Mouse (Mus musculus): ENCODE data around the gene Nsg1. TPM values are rescaled to one million over a fixed set of nuclear protein-coding genes. Genes with fewer than 3 reads are reported as not detected.

Nsg1 gene
- 280 and 671 TPM in 2 replicates for polyA plus RNA-seq (2014; fragmentation: Nextera tagmentation; extraction: Ambion mirVana)

GRCm38 (mm10) chr5:38159634-38160413 is at the start of gene Nsg1:
Gene Nsg1, minus strand, starts transcription at chr5:38159907.
- 6% methylated on average over 35 of the region's 35 CpGs for WGBS
- peak within 1 kb of the TSS; percentile 94 for H3K4me2 ChIP-seq (ENCODE audit: low read length)
- DNase-seq (no peak), ATAC-seq (ENCODE audit: low FRiP score, low TSS enrichment) (peak; percentile 35)
- no peaks in the 10 kb centered on the region for H3K9me3 ChIP-seq (ENCODE audit: control insufficient read depth, low read length)
- H3K9ac ChIP-seq (replicated peaks; ENCODE audit: low read length), result peak within 1 kb of the TSS; percentile 100
- H3K27me3 ChIP-seq (ENCODE audit: control insufficient read depth, insufficient read depth, low read length), result no peaks in the 10 kb centered on the region
- peaks cover 33% of the 10 kb centered on the region for H3K4me1 ChIP-seq (ENCODE audit: control insufficient read depth, insufficient read depth, low read length)
- H3K27ac ChIP-seq (replicated peaks; ENCODE audit: low read depth, low read length), result peak within 1 kb of the TSS; percentile 97
- H3K36me3 ChIP-seq (ENCODE audit: control insufficient read depth, insufficient read depth, low read length), result peaks cover 26% of the 10 kb centered on the region
- H3K4me3 ChIP-seq (replicated peaks; ENCODE audit: low read depth, low read length), result peak within 1 kb of the TSS; percentile 95

GRCm38 (mm10) chr5:38208985-38209384 is 49.3 kb upstream of the Nsg1 start:
- Histone ChIP-seq H3K9ac (replicated peaks; ENCODE audit: low read length) (no peak overlapping the region), H3K4me2 (ENCODE audit: low read length) (no peak overlapping the region), H3K27me3 (ENCODE audit: control insufficient read depth, insufficient read depth, low read length) (no peaks in the 10 kb centered on the region), H3K27ac (replicated peaks; ENCODE audit: low read depth, low read length) (no peak overlapping the region), H3K36me3 (ENCODE audit: control insufficient read depth, insufficient read depth, low read length) (peaks cover 83% of the 10 kb centered on the region), H3K9me3 (ENCODE audit: control insufficient read depth, low read length) (no peaks in the 10 kb centered on the region), H3K4me1 (ENCODE audit: control insufficient read depth, insufficient read depth, low read length) (no peaks in the 10 kb centered on the region), H3K4me3 (replicated peaks; ENCODE audit: low read depth, low read length) (no peak overlapping the region)
- no peak for DNase-seq
- ATAC-seq (ENCODE audit: low FRiP score, low TSS enrichment), result no peak
- WGBS, result 80% methylated on average over 8 of the region's 8 CpGs

DNA sequence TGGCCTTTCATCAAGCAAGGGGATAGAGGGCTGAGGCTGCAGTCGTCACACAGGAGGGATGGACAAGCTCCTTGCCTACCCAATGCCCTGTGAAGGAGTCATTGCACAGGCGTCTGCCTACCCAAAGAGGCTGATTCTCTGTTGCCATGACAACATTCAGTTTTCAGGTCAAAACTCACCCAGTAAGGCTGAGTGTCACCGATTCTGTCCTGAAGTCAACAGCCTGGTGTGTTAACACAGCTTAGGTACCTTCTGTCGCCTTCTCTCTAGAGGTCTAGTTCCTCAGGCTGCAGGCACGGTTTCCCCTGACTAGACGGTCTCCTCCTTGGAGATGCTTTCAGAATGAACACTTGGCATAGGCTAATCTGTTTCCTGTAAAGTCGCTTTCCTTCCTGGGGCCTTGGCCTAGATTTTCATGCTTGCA is 45.6 kb upstream of the Nsg1 start:
- Histone ChIP-seq H3K27ac (replicated peaks; ENCODE audit: low read depth, low read length) (no peak overlapping the region), H3K4me3 (replicated peaks; ENCODE audit: low read depth, low read length) (no peak overlapping the region), H3K4me2 (ENCODE audit: low read length) (no peak overlapping the region), H3K4me1 (ENCODE audit: control insufficient read depth, insufficient read depth, low read length) (no peaks in the 10 kb centered on the region), H3K9me3 (ENCODE audit: control insufficient read depth, low read length) (no peaks in the 10 kb centered on the region), H3K36me3 (ENCODE audit: control insufficient read depth, insufficient read depth, low read length) (peaks cover 83% of the 10 kb centered on the region), H3K27me3 (ENCODE audit: control insufficient read depth, insufficient read depth, low read length) (no peaks in the 10 kb centered on the region), H3K9ac (replicated peaks; ENCODE audit: low read length) (no peak overlapping the region)
- no peak for ATAC-seq (ENCODE audit: low FRiP score, low TSS enrichment)
- no peak for DNase-seq
- WGBS, result 89% methylated on average over 7 of the region's 7 CpGs

GRCm38 (mm10) chr5:38199686-38200085 is 40.0 kb upstream of the Nsg1 start:
- WGBS, result 96% methylated on average over 2 of the region's 2 CpGs
- peaks cover 57% of the 10 kb centered on the region for H3K36me3 ChIP-seq (ENCODE audit: control insufficient read depth, insufficient read depth, low read length)
- ATAC-seq (ENCODE audit: low FRiP score, low TSS enrichment), result no peak

GRCm38 (mm10) chr5:38197482-38197823 is 37.7 kb upstream of the Nsg1 start:
- Histone ChIP-seq H3K9ac (replicated peaks; ENCODE audit: low read length) (no peak overlapping the region), H3K4me1 (ENCODE audit: control insufficient read depth, insufficient read depth, low read length) (peaks cover 11% of the 10 kb centered on the region), H3K27me3 (ENCODE audit: control insufficient read depth, insufficient read depth, low read length) (no peaks in the 10 kb centered on the region), H3K4me2 (ENCODE audit: low read length) (no peak overlapping the region), H3K36me3 (ENCODE audit: control insufficient read depth, insufficient read depth, low read length) (peaks cover 35% of the 10 kb centered on the region), H3K4me3 (replicated peaks; ENCODE audit: low read depth, low read length) (no peak overlapping the region), H3K27ac (replicated peaks; ENCODE audit: low read depth, low read length) (no peak overlapping the region), H3K9me3 (ENCODE audit: control insufficient read depth, low read length) (no peaks in the 10 kb centered on the region)
- 19% methylated on average over 7 of the region's 7 CpGs for WGBS
- DNase-seq, result peak; percentile 94
- peak; percentile 75 for ATAC-seq (ENCODE audit: low FRiP score, low TSS enrichment)

More at GRCm38 (mm10) chr5:38199686-38200085, 40.0 kb upstream of the Nsg1 start:
- peaks cover 7% of the 10 kb centered on the region for H3K4me1 ChIP-seq (ENCODE audit: control insufficient read depth, insufficient read depth, low read length)
- no peaks in the 10 kb centered on the region for H3K9me3 ChIP-seq (ENCODE audit: control insufficient read depth, low read length)
- no peak overlapping the region for H3K4me2 ChIP-seq (ENCODE audit: low read length)
- no peak overlapping the region for H3K9ac ChIP-seq (replicated peaks; ENCODE audit: low read length)
- no peak overlapping the region for H3K27ac ChIP-seq (replicated peaks; ENCODE audit: low read depth, low read length)
- no peaks in the 10 kb centered on the region for H3K27me3 ChIP-seq (ENCODE audit: control insufficient read depth, insufficient read depth, low read length)
- DNase-seq, result no peak
- H3K4me3 ChIP-seq (replicated peaks; ENCODE audit: low read depth, low read length), result no peak overlapping the region

DNA sequence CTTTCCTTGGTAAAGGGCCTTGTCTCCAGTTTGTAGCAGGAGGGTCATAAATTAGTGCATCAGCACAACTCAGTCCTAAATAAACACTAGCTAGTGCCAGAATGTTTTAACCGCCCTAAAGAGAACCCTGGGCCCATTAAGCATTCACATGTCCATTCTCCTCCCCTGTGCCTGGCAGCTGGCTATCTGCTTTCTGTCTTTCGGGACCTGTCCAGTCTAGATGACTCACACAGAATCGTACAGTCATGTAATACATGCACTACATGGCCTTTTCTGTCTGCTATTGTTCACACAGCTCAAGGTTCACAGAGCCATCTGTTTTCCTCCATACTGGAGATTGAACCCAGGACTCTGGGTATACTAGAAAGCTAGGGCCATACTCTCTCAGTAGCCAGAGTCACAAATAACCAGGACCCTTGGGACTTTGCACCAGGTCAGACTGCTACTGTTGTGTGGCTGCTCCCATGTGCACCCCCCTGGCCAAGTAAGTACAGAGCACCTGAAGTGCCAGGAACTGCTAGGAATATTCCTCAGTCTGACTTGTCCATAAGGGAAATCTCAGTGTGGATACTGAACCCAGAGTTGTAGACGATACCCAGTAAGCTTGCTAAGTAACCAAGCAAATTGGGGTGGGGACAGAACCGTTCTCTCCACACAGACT is 37.2 kb upstream of the Nsg1 start:
- 75% methylated on average over 5 of the region's 5 CpGs for WGBS

GRCm38 (mm10) chr5:38195941-38196340 is 36.2 kb upstream of the Nsg1 start:
- peaks cover 11% of the 10 kb centered on the region for H3K4me1 ChIP-seq (ENCODE audit: control insufficient read depth, insufficient read depth, low read length)
- H3K9me3 ChIP-seq (ENCODE audit: control insufficient read depth, low read length), result no peaks in the 10 kb centered on the region
- H3K27ac ChIP-seq (replicated peaks; ENCODE audit: low read depth, low read length), result no peak overlapping the region
- no peak overlapping the region for H3K4me3 ChIP-seq (replicated peaks; ENCODE audit: low read depth, low read length)
- ATAC-seq (ENCODE audit: low FRiP score, low TSS enrichment) (no peak), DNase-seq (no peak)
- H3K9ac ChIP-seq (replicated peaks; ENCODE audit: low read length), result no peak overlapping the region
- no peaks in the 10 kb centered on the region for H3K27me3 ChIP-seq (ENCODE audit: control insufficient read depth, insufficient read depth, low read length)
- H3K36me3 ChIP-seq (ENCODE audit: control insufficient read depth, insufficient read depth, low read length), result peaks cover 20% of the 10 kb centered on the region
- no peak overlapping the region for H3K4me2 ChIP-seq (ENCODE audit: low read length)

More for the DNA sequence above, 37.2 kb upstream of the Nsg1 start:
- Histone ChIP-seq H3K27ac (replicated peaks; ENCODE audit: low read depth, low read length) (no peak overlapping the region), H3K9ac (replicated peaks; ENCODE audit: low read length) (no peak overlapping the region), H3K4me1 (ENCODE audit: control insufficient read depth, insufficient read depth, low read length) (peaks cover 11% of the 10 kb centered on the region), H3K4me2 (ENCODE audit: low read length) (no peak overlapping the region), H3K4me3 (replicated peaks; ENCODE audit: low read depth, low read length) (no peak overlapping the region), H3K27me3 (ENCODE audit: control insufficient read depth, insufficient read depth, low read length) (no peaks in the 10 kb centered on the region), H3K36me3 (ENCODE audit: control insufficient read depth, insufficient read depth, low read length) (peaks cover 30% of the 10 kb centered on the region), H3K9me3 (ENCODE audit: control insufficient read depth, low read length) (no peaks in the 10 kb centered on the region)
- DNase-seq (no peak), ATAC-seq (ENCODE audit: low FRiP score, low TSS enrichment) (peak; percentile 22; the same call in 1 of the 2 replicates)

DNA sequence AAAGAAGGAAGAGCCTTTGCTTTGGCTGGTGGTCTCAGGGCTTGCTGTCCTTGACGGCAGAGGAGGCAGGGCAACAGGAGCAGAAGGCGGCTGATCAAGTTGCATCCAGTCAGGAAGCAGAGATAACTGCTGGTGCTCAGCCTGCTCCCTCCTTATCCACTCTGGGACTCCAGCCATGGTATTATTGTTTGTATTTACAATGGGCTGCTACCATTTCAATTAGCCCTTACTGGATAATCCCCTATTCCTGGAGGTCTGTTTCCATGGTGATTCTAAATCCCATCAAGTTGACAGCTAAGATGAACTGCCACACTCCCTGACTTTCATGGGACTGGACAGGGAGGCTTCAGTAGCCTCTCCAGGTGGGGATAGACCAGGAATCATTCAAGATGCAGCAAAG is 35.2 kb upstream of the Nsg1 start:
- Histone ChIP-seq H3K27me3 (ENCODE audit: control insufficient read depth, insufficient read depth, low read length) (no peaks in the 10 kb centered on the region), H3K9me3 (ENCODE audit: control insufficient read depth, low read length) (no peaks in the 10 kb centered on the region), H3K9ac (replicated peaks; ENCODE audit: low read length) (no peak overlapping the region), H3K4me2 (ENCODE audit: low read length) (no peak overlapping the region), H3K4me3 (replicated peaks; ENCODE audit: low read depth, low read length) (no peak overlapping the region), H3K4me1 (ENCODE audit: control insufficient read depth, insufficient read depth, low read length) (peaks cover 11% of the 10 kb centered on the region), H3K36me3 (ENCODE audit: control insufficient read depth, insufficient read depth, low read length) (peaks cover 12% of the 10 kb centered on the region), H3K27ac (replicated peaks; ENCODE audit: low read depth, low read length) (no peak overlapping the region)
- DNase-seq (peak; percentile 60), ATAC-seq (ENCODE audit: low FRiP score, low TSS enrichment) (peak; percentile 49; the same call in 1 of the 2 replicates)
- WGBS, result 5% methylated on average over 2 of the region's 2 CpGs

DNA sequence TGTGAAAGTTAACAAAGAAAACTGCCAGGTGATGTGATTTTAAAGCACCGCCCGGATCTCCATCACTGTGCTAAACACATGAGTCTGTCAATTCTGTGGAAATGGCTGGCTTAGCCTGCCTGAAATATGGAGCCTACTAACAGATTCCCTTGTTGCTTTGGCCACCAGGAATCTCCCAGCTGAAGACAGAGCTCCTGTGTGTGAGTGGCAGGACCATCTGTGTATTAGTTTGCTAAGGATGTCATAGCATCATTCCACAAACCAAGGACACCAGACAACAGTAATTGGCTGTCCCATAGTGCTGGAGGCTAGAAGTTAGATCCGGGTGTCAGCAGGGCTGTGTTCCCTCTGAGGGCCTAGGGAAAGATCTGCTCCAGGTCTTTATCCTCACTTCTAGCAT is 31.2 kb upstream of the Nsg1 start:
- H3K9me3 ChIP-seq (ENCODE audit: control insufficient read depth, low read length), result no peaks in the 10 kb centered on the region
- no peaks in the 10 kb centered on the region for H3K36me3 ChIP-seq (ENCODE audit: control insufficient read depth, insufficient read depth, low read length)
- H3K4me3 ChIP-seq (replicated peaks; ENCODE audit: low read depth, low read length), result no peak overlapping the region
- peaks cover 11% of the 10 kb centered on the region for H3K4me1 ChIP-seq (ENCODE audit: control insufficient read depth, insufficient read depth, low read length)
- H3K4me2 ChIP-seq (ENCODE audit: low read length), result no peak overlapping the region
- DNase-seq, result no peak
- 94% methylated on average over 3 of the region's 3 CpGs for WGBS
- H3K9ac ChIP-seq (replicated peaks; ENCODE audit: low read length), result no peak overlapping the region
- H3K27ac ChIP-seq (replicated peaks; ENCODE audit: low read depth, low read length), result no peak overlapping the region
- no peak for ATAC-seq (ENCODE audit: low FRiP score, low TSS enrichment)
- no peaks in the 10 kb centered on the region for H3K27me3 ChIP-seq (ENCODE audit: control insufficient read depth, insufficient read depth, low read length)
